Mouse (Mus musculus): ENCODE measurements around the gene Prelp. TPM values are rescaled to one million over a fixed set of nuclear protein-coding genes. Genes with fewer than 3 reads are reported as not detected.
"Not testable (repeated sequence)": the region's sequence is repeated elsewhere in the genome, so short reads cannot be mapped to it uniquely, and the experiment has no call there.

The Prelp gene
- 10 to 100 TPM; 18.8 to 25.6 TPM for total RNA-seq (2021)
- long read RNA-seq, transcript Prelp-201 (3 exons, 3,615 nt), result major isoform, 52 of 58 reads
- long read RNA-seq, partial matches to known transcripts, result 2 of 58 reads
- long read RNA-seq, other reads (novel, unspliced or antisense), result 4 of 58 reads

DNA sequence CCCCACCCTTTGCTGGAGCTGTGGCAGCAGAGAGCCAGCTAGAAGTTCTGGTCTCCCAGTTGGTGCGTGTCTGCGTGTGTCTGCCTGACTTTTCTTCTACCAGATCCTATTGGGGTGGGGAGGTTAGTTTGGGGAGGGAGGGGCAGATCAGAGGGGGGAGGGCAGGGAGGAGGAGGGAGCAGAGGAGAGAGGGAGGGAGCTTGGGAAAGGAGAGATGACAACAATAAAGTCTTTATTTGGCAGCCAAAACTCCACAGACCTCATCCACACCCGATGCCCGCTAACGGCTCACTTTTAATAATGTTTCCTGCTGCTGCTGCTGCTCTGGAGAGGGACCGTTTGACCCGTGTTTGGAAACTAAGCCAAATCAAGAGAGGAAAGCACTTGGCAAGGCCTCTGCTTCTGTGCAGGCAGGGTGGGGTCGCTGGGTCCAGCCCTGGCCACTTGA, at the start of gene Prelp:
Gene Prelp (minus strand): TSS at position 111 of the 448 bp plus-strand sequence.
- no peak for DNase-seq (ENCODE audit: low spot score in 2 of 2)

DNA sequence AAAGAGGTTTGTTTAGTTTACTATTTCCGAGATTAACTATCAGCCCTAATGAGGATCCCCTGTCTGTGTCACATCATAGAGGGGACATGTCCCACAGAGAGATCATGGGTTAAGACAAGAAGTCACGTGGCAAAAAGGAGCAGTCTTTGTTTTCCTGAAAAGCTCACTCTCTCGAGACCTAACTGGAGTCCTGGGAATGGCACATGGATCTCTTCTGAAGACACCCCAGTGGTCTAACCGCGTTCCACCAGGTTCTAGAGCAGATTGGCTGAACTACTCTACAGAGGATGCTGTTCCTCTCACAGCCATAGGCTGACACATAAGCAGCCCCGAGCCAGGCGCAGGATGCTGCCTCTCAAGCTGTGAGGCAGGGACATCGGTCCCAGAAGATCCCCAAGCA, 48.2 kb upstream of the Prelp start:
- no peak for DNase-seq (ENCODE audit: low spot score in 2 of 2)

DNA sequence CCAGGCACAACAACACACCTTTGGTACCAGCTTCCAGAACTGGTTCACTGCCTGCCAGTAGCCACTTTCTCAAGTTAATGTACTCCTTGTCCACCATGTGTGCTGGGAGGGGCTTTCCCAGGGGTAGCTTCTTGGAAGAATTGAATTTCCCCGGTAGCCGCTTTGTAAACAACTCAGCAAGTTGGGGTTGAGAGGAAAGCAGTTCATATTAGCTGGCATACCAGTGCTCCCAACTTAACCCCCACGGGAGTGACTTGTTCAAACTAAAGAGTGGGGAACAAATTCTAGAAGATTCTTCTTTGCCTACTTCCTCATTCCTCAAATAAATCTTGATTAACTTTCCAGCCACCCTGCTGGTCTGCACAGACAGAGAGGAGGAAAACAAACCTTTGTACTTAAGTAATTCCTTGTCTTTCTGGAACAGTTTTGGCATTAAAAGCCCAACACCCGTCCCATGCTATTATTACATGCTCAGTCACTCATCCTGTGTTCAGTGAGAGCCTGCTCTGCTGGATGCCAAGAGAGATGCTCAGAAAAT, 47.6 kb upstream of the Prelp start:
- DNase-seq (ENCODE audit: low spot score in 2 of 2), result no peak

DNA sequence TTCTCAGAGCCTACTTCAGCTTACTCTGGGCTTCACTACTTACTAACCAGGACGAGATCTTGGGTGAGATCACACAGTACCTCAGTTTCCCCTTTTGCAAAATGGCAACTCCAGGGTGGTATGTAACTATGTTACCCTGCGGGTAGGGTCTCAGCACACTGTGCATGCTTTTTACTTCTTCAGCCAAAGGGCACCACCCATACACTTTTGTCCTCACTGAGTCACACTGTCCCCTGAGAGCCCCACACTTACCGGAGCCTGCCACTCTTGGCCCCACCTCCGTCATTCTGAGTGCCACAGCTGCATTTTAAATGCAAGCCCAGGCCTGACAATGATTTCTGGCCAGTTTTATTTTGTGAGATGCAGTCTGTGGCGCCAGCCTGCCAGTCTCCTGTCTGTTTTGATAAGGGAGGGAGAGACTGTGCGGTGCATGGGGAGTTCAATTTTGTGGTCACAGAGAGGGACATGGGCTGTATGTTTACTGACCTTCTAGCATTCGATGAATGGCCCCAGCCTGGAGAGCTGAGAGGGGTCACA, 46.3 kb upstream of the Prelp start:
- no peak for DNase-seq (ENCODE audit: low spot score in 2 of 2)

DNA sequence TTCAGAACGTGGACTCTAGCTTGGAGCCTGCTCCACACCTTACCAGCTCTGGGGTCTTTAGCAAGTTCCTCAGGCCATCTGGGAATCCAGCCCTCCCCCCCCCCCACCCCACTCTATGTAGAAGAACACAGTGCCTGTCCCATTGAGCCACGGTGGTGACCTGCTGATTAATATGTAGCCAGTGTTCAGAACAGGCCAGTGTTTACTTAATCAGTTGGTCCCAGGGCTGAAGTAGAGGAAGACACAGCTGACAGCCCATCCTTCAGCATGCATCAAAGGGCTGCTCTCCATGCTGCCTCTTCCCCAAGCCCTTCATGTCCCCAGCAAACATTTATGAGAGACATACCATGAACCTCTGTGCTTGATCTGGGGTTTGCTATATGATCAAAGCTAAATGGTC, 44.8 kb upstream of the Prelp start:
- DNase-seq (ENCODE audit: low spot score in 2 of 2), result no peak

DNA sequence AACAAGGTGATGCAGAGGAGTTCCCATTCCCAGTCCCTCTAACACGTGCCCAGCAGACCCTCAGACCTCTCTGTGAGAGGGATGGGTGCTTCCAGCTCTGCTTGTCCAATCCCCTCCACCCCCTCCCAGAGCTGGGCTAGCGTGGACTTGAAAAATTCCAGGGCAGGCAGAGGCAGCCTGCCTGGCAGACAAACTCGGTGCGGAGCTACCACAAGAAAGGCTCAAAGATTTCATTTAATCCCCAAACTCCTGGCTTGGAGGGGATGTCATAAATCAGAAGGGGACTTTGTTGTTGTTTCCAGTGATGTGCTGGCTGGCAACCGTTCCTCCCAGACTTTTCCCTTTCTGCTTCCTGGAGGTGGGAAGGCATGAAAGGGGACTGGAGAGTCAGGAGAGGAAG, 44.1 kb upstream of the Prelp start:
- no peak for DNase-seq (ENCODE audit: low spot score in 2 of 2)

DNA sequence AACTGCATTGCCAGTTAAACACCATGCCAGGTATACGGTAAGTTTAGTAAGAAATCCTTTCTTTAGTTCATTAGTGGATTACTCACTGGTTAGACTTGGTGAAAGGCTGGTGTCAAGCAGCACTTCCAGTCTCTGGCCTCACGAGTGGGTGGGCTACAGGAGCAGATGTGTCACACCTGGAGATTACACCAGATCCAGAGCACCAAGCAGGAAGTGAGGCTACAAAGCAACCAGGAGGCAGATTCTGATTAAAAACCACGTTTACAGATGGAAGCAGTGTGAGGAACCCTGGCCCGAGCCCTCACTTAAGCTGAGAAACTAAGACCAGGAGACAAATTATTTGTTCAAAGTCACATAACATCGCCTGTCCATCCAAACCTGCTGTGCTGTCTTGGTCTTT, 43.5 kb upstream of the Prelp start:
- DNase-seq (ENCODE audit: low spot score in 2 of 2), result no peak

DNA sequence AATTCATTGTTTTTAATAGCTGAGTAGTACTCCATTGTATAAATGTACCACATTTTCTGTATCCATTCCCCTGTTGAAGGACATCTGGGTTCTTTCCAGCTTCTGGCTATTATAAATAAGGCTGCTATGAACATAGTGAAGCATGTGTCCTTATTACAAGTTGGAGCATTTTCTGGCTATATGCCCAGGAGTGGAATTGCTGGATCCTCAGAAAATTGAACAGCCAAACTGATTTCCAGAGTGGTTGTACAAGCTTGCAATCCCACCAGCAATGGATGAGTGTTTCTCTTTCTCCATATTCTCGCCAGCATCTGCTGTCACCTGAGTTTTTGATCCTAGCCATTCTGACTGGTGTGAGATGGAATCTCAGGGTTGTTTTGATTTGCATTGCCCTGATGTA, 42.4 kb upstream of the Prelp start:
- DNase-seq (ENCODE audit: low spot score in 2 of 2), result not testable (repeated sequence)

DNA sequence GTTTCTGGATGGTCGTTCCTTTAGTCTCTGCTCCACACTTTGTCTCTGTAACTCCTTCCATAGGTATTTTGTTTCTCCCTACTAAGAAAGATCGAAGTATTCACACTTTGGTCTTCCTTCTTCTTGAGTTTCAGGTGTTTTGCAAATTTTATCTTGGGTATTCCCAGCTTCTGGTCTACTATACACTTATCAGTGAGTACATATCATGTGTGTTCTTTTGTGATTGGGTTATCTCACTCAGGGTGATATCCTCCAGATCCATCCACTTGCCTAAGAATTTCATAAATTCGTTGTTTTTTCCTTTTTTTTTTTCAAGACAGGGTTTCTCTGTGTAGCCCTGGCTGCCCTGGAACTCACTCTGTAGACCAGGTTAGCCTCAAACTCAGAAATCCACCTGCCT, 41.9 kb upstream of the Prelp start:
- DNase-seq (ENCODE audit: low spot score in 2 of 2), result not testable (repeated sequence)

DNA sequence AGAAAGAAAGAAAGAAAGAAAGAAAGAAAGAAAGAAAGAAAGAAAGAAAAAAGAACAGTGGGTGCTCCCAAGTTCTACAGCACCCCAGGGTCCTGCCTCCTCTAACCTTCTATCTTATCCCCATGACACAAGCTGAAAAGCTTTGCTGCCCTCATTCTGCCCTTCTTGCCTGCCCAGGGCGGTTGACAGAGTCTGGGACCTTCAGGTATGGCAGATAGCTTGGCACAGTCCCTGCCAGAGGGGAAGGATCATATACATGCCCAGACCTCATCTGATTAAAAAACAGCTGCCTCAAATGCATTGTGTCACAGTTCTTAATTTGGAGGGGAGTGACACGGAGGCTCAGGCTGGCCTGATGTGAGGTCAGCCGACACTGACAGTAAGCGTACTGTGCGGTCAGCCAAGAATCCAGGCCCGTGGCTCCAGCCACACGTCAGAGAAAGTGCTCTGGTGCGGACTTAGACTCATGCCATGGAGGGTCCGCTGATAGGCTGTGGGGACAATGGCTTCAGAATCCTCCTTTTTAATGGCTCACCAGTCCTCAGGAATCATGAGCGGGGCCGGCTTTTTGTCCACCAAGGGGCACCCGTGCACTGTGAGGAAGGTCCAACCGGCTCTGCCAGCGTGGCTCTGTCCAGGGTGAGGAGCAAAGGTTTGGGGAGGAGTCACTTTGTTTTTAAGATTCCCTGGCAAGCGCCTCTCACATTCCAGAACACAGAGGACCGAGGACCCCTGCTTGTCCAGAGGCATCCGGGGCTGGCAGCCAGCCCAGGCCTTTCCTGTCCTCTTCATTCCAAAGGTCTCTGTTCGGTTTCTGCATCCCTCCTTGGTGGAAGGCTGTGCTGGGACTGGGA, 40.3 kb upstream of the Prelp start:
- peak in 1 of 2 experiments; percentile 34 for DNase-seq (ENCODE audit: low spot score in 2 of 2)

DNA sequence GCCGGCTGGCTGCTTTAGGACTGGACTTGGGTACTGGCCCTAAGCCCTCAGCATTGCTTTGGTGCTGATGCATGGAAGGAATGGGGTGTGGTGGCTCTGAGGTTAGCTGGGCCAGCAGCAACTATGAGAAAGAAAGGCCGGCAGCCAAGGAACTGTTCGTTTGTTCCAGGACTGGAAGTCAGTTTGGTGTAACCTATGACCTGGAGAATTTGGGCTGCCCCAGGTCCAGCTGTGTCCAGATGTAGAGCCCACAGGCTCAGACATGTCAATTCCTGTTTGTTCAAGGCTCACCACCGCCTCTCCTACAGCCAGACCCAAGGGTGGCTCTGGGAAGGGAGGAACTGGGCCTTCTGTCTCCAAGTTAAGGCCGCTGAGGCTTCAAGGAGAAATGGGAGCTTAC, 38.3 kb upstream of the Prelp start:
- DNase-seq (ENCODE audit: low spot score in 2 of 2), result no peak

DNA sequence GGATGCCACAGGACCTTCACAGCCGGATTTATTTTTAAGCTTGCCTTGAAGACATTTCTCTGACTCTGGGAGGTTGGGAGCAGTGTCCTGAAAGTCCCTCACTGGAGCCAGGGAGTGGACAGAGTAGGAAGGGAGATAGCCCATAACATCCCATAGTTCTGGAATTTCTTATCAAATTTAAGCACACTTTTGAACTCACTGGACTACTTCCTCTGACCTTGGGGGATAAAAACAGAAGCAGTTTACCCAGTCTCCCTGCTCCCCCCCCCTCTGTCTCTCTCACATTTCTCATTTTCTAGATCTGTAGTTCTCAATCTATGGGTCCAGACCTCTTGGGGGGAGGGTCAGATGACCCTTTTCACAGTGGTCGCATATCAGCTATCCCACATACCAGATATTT, 32.8 kb upstream of the Prelp start:
- no peak for DNase-seq (ENCODE audit: low spot score in 2 of 2)

DNA sequence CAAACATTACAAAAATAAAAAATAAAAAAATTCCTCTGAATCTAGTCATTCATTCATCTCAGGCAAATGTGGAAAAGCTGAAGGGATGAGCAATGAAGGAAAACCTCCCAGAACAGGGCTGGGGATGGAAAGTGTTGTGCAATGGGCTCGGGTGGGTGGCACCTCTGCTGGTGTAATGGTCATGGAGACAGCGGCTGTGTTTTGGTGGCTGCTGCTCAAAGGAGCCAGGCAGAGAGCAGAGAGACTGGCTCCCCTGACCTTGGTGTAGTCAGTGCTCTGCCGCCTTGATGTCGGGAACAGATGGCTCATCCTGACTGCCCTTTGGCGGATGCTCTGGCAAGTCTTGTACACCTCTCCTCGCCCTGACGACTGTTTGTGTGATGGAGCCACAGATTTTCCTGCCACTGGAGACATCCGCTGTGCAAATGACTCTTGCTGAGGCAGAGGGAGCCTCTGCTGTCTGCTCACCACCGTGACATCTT, 32.1 kb upstream of the Prelp start:
- peak in 1 of 2 experiments; percentile 35 for DNase-seq (ENCODE audit: low spot score in 2 of 2)

DNA sequence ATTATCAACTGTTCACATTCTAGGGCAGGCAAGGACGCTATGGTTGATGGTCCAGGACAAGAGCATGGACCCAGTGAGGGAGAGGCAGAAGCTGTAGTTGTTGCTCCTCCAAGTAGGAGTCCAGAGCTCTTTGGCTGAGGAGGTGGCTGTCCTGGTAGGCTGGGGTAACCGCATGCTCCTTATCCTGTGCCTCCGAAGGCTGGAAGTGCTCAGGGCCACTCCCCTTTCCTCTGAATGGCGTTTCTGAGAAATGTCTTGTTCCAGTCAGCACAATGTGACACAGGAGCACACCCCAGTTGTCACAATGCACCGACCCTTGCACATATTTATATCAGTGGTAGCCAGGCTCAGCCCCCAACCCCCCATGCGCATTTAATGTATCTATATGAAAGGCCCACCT, 30.4 kb upstream of the Prelp start:
- no peak for DNase-seq (ENCODE audit: low spot score in 2 of 2)

DNA sequence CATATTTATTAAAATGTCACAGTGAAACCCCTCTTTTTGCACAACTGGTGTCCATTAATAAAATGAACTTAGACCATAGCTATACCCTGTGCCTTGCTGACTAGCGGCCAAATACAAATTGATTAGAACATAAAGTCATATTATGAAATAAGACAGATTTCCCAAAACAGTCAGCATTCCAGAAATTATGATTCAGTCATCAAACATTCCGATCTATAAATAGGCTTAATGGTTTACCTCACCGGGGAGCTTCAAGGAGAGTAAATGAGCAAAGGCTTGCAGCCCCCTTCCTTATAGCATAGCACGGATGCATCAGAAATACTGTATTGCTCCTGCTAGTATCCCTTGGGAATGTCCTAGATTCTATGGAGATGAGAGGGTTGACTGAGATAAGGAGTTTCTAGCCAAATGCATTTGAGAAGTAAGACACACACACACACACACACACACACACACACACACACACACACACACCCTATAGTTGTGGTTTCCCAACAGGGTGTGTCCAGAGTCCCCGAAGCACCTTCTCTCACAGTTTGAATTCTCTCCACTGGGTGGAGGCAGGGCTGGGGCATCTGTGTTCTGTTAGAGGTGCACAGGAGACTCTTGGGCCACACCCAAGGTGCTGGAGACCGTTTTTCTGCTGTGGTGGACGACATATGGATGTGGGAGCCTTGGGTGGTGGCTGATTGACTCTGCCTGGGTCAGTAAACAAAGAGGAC, 29.0 kb upstream of the Prelp start:
- no peak for DNase-seq (ENCODE audit: low spot score in 2 of 2)

DNA sequence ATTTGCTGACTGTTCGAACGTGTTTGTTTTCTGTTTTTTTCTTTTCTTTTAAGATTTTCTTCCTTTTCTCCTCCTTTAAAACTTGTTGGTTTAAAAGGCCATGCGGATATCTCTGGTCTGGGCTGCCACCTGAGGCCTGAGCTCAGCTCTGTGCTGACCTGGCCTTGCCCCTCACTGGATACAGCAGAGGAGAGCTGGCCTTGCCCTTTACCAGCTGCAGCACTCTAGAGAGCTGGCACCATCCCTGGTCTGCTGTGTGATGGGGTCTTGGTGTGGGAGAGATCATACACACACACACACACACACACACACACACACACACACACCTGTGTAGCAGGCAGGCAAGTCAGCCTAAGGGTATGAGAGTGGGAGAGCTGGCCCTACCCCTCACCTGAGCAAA, 23.9 kb upstream of the Prelp start:
- DNase-seq (ENCODE audit: low spot score in 2 of 2), result no peak

DNA sequence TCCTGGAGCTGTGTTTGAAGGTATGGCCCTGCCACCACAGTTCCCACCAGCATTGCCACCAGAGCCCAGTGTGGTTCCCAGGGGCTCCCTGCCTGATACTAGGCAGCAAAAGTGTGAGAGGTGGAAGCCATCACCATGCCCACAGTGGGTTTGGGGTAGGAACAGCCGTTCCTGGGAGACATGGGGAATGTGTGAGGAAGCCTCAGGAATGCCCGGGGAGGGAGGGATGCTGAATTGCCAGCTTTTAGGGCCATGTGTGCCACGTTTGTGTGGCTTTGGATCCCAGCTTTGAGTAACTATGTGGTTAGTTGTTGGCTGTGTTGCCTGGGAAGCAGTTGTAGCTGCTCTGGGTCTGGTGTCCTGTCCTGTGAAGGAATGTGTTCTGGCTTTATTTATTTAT, 20.7 kb upstream of the Prelp start:
- no peak for DNase-seq (ENCODE audit: low spot score in 2 of 2)

DNA sequence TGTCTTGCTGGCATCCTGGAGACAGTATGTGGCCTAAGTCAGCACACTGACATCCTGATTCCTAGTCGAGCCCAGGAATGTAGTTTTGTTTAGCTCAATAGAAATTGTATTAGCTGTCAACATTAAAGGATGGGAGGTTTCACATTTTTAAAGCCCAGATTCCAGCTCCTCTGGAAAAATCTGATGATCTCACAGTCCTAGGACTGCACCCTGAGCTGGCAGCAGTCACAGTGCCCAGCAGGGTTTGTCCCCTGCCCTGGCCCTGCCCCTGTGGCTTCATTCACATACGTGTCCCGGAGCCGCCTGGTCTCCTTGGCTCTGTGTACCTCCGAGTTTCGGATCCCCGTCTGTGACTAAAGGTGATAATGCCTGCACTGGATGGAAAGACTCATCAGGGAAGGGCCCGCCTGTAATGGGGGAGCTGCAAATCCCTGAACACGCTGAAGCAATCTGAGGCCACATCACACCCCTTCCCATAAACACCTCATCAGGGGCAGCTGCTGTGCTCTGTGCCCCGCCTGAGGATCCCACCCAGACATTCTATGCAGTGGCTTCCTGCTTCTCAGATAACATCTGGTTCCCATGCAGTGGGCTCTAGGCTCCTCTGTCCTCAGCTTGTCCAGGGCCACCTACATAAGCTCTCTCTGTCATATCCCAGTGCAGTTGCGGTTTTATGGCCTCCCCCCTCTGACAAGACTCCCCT, 20.1 kb upstream of the Prelp start:
- DNase-seq (ENCODE audit: low spot score in 2 of 2), result no peak

DNA sequence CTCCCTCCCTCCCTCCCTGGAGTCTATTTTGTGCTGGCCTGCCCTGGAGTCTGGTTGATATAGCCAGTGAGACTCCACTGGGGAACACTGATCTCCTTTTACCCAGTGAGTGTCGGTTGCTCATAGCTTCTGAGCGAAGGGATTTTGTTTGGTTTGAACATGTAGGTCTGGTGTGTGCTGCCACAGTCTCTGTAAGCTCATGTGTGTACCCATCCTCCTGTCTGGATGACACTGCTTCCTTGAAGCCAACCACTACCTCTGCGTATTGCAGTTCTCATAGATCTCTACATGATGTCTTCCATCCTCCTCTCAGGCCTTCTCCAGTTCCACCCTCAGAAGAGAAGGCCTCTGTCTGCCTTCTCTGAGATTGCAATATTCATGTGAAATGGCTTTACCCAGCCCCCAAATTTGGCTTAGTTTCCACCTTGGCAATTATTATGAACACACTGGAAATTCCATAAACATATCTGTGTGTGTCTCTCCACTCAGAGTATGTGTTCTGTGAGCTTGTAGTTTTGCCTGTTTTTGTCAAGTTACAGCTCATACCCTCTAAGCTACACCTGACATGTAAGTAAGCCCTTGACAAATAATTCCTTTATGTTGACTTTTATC, 19.4 kb upstream of the Prelp start:
- no peak for DNase-seq (ENCODE audit: low spot score in 2 of 2)

DNA sequence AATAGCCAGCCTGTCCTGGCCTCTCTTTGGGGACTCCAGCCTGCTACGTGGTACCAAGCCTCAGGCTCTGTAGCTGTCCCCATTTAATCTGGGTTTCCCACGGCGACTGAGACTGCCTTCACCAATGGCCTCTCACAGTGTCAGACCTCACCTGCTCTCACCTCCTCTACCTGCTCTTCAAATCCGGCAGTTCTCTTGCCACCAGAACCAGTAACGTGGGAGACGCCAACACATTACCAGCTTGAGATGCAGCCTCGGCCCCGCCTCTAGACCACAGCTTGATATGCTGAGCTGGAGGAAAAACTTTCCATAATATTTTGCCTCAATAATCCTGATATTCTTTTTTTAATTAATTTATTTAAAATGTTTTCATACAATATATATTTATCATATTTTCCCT, 18.5 kb upstream of the Prelp start:
- no peak for DNase-seq (ENCODE audit: low spot score in 2 of 2)

DNA sequence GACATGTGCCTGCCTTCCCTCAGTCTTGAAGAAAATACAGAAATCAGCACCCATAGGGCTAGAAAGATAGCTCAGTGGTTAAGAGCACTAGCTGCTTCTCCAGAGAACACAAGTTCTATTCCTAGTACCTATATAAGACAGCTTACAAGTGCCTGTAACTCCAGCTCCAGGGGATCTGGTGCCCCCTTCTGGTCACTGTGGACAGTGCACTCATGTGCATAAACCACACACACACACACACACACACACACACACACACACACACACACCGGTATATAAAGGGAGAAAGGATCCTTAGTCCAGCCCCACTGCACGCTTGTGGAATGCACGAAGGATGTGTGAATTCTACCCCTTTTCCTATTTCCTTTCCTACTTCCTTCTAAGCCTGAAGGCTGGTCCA, 15.0 kb upstream of the Prelp start:
- no peak for DNase-seq (ENCODE audit: low spot score in 2 of 2)

Measured in layer of hippocampus, adult 18-20 months (tissue).